Mouse (Mus musculus) E14TG2a.4 (cell line): ENCODE measurements around the gene Ubap2l.

ENCODE experiments used
- CTCF ChIP-seq: conservative IDR thresholded peaks from 2 replicates; pipeline ENCODE4 v1.5.1; 2014; ENCODE audit warnings: low read length
- NANOG ChIP-seq: IDR thresholded peaks from 2 replicates; pipeline ENCODE4 v1.6.1; 2014; ENCODE audit warnings: borderline replicate concordance, low read length, mixed read lengths
- POU5F1 ChIP-seq: IDR thresholded peaks from 2 replicates; pipeline ENCODE4 v1.6.1; 2014; ENCODE audit warnings: low read length, borderline replicate concordance

DNA sequence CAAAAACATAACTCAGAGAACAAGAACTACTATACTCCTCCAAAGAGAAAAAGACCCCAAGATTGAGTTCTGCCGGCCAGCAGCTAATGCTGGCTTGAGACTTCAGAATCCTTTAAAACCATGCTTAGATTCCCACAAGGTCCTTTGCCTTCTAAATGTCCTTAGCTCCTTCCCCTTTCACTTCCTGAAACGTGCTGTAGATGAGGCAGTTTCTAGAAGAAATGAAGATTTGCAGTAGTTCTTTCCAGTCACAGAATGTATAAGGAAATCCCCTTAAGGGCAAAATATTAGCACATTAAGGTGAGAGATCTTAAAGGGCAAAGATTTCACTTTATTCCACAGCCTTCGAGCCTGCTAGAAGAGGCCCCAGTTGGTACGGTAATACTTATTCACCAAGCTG, 52.6 kb downstream of the Ubap2l start:
- TF ChIP-seq CTCF (no peak), POU5F1 (no peak), NANOG (no peak)
